Mouse (Mus musculus): Measurements from ENCODE around the gene Steap3. TPM values are rescaled to one million over a fixed set of nuclear protein-coding genes. Genes with fewer than 3 reads are reported as not detected.

Steap3 gene
- polyA plus RNA-seq, 2 experiments: 38.8 to 39.1 TPM

DNA sequence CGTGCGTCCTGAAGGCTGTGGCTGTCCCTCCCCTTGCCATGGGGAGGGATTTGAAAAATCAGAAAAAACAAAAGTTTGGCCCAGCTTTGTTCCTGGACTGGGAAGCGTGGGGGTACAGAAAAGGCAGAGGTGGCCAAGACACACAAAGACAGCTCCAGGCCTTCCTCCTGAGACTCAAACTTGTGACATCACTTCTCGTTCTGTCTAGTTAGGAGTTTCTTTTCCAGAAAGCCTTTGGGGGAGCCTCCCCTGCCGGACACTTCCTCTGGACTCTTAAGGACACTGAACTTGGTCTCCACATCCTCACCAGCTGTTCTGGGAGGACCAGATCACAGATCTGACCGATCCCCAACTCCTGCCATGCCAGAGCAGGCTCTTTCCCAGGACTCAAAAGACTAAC lies 18.8 kb downstream of the Steap3 start:
- no peak for TF ChIP-seq CTCF (IDR thresholded peaks at IDR 0.05; ENCODE audit: low read depth)
- no peak for TF ChIP-seq EP300 (IDR thresholded peaks at IDR 0.05; ENCODE audit: low read depth)
- peaks cover 21% of the 10 kb centered on the region for H3K36me3 ChIP-seq (replicated peaks; ENCODE audit: control insufficient read depth, insufficient read depth, low read depth)
- ATAC-seq (ENCODE audit: insufficient read depth) (no peak), DNase-seq (ENCODE audit: low read depth in 3 of 3, low spot score in 3 of 3) (no peak)
- H3K27ac ChIP-seq: no peak overlapping the region
- H3K9me3 ChIP-seq (ENCODE audit: control insufficient read depth, low read length): no peaks in the 10 kb centered on the region
- H3K4me2 ChIP-seq (ENCODE audit: low read depth): no peak overlapping the region
- H3K4me3 ChIP-seq (ENCODE audit: insufficient read depth in 1 of 2, low read depth in 2 of 2, low read length in 2 of 2): no peak overlapping the region
- peaks cover 22 to 36% of the 10 kb centered on the region in 2 experiments for H3K4me1 ChIP-seq (replicated peaks; ENCODE audit: control insufficient read depth in 2 of 2, insufficient read depth in 2 of 2, low read length in 1 of 2)
- H3K9ac ChIP-seq (replicated peaks): no peak overlapping the region
- H3K27me3 ChIP-seq (ENCODE audit: control insufficient read depth, insufficient read depth, low read length): no peaks in the 10 kb centered on the region
- WGBS (ENCODE audit: insufficient replicate concordance): 86% methylated on average over 6 of the region's 6 CpGs

DNA sequence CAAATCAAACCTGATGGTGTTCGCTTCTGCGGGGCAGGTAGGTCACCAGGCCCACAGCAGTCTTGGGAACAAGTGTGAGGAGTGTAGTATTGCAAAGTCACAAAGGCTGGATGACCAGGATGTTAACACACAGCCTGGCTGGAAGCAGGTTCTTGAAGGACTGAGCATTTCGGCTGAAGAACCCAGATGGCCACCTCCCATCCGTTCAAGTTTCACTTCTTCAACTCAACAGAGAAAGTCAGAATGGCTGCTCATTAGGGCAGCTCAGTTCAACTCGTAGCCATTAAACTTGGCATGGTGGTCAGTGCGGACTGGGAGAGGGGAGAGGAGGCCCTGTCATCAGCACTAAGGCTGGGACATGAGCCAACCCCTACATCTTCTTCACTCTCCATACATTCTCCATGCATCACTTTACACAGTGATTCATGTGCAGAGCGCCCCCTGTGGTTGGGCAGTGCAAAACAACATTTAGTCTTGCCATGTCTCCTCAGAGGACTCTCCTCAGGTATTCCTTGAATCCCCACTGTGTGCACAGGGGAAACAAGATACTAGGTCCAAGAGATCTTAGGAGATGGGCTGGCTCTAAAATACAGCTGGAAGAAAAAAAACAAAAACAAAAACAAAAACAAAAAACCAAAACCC lies 19.9 kb downstream of the Steap3 start:
- no peak overlapping the region for H3K4me3 ChIP-seq (ENCODE audit: insufficient read depth in 1 of 2, low read depth in 2 of 2, low read length in 2 of 2)
- H3K9me3 ChIP-seq (ENCODE audit: control insufficient read depth, low read length): no peaks in the 10 kb centered on the region
- H3K27ac ChIP-seq: no peak overlapping the region
- ATAC-seq (ENCODE audit: insufficient read depth) (no peak), DNase-seq (ENCODE audit: low read depth in 3 of 3, low spot score in 3 of 3) (no peak)
- peaks cover 16 to 26% of the 10 kb centered on the region in 2 experiments for H3K4me1 ChIP-seq (replicated peaks; ENCODE audit: control insufficient read depth in 2 of 2, insufficient read depth in 2 of 2, low read length in 1 of 2)
- 84% methylated on average over 7 of the region's 7 CpGs for WGBS (ENCODE audit: insufficient replicate concordance)
- no peaks in the 10 kb centered on the region for H3K27me3 ChIP-seq (ENCODE audit: control insufficient read depth, insufficient read depth, low read length)
- H3K36me3 ChIP-seq (replicated peaks; ENCODE audit: control insufficient read depth, insufficient read depth, low read depth): peaks cover 21% of the 10 kb centered on the region
- TF ChIP-seq CTCF (IDR thresholded peaks at IDR 0.05; ENCODE audit: low read depth) (peak; percentile 64), EP300 (IDR thresholded peaks at IDR 0.05; ENCODE audit: low read depth) (no peak)
- no peak overlapping the region for H3K9ac ChIP-seq (replicated peaks)
- H3K4me2 ChIP-seq (ENCODE audit: low read depth): no peak overlapping the region

DNA sequence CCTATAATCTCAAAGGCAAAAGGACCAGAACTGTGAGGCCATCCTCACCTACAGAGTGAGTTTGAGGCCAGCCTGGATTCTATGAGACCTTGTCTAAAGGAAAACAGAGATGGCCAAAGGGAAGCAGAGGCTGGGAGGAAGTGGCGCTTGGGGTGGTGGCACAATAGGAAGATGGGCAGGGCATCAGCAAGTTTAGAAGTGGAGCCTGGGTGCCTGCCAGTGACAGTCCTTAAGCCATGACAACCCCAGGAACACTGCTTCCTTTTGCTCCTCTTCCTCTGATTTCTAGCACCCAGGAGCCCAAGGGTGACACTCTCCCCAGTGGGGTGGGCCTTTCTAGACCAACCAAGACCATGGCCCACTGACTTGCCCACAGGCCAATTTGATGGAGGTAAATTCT lies 21.3 kb downstream of the Steap3 start:
- Histone ChIP-seq H3K4me2 (ENCODE audit: low read depth) (no peak overlapping the region), H3K4me1 (replicated peaks; ENCODE audit: control insufficient read depth in 2 of 2, insufficient read depth in 2 of 2, low read length in 1 of 2) (peaks cover 10 to 17% of the 10 kb centered on the region in 2 experiments), H3K27ac (no peak overlapping the region), H3K27me3 (ENCODE audit: control insufficient read depth, insufficient read depth, low read length) (no peaks in the 10 kb centered on the region), H3K9ac (replicated peaks) (no peak overlapping the region), H3K9me3 (ENCODE audit: control insufficient read depth, low read length) (no peaks in the 10 kb centered on the region), H3K36me3 (replicated peaks; ENCODE audit: control insufficient read depth, insufficient read depth, low read depth) (peaks cover 15% of the 10 kb centered on the region), H3K4me3 (ENCODE audit: insufficient read depth in 1 of 2, low read depth in 2 of 2, low read length in 2 of 2) (no peak overlapping the region)
- ATAC-seq (ENCODE audit: insufficient read depth) (no peak), DNase-seq (ENCODE audit: low read depth in 3 of 3, low spot score in 3 of 3) (no peak)
- 88% methylated on average over 1 of the region's 1 CpGs for WGBS (ENCODE audit: insufficient replicate concordance)
- TF ChIP-seq CTCF (IDR thresholded peaks at IDR 0.05; ENCODE audit: low read depth) (no peak), EP300 (IDR thresholded peaks at IDR 0.05; ENCODE audit: low read depth) (no peak)

DNA sequence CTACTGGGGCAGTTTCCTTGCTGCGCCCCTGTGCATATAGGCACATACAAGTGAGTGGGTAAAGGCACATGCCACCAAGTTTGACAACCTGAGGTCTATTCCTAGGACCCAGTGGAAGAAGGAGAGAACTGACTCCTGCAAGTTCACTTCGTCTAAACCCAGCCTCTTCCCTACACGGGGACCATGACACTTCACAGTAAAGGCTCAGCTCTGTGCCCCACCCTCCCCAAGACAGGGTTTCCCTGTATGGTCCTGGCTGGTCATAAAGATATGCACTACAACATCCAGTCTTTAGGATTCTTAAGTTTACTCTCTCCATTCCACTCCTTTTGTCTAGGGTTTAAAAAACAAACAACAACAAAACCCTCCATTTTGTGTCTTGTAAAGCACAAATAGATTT lies 21.9 kb downstream of the Steap3 start:
- H3K9ac ChIP-seq (replicated peaks): no peak overlapping the region
- TF ChIP-seq CTCF (IDR thresholded peaks at IDR 0.05; ENCODE audit: low read depth): no peak
- no peak for TF ChIP-seq EP300 (IDR thresholded peaks at IDR 0.05; ENCODE audit: low read depth)
- H3K4me3 ChIP-seq (ENCODE audit: insufficient read depth in 1 of 2, low read depth in 2 of 2, low read length in 2 of 2): no peak overlapping the region
- 48% methylated on average over 3 of the region's 3 CpGs for WGBS (ENCODE audit: insufficient replicate concordance)
- no peak overlapping the region for H3K27ac ChIP-seq
- peaks cover 10 to 17% of the 10 kb centered on the region in 2 experiments for H3K4me1 ChIP-seq (replicated peaks; ENCODE audit: control insufficient read depth in 2 of 2, insufficient read depth in 2 of 2, low read length in 1 of 2)
- no peak for DNase-seq (ENCODE audit: low read depth in 3 of 3, low spot score in 3 of 3)
- H3K36me3 ChIP-seq (replicated peaks; ENCODE audit: control insufficient read depth, insufficient read depth, low read depth): peaks cover 13% of the 10 kb centered on the region
- H3K4me2 ChIP-seq (ENCODE audit: low read depth): no peak overlapping the region
- no peaks in the 10 kb centered on the region for H3K9me3 ChIP-seq (ENCODE audit: control insufficient read depth, low read length)
- ATAC-seq (ENCODE audit: insufficient read depth): no peak
- H3K27me3 ChIP-seq (ENCODE audit: control insufficient read depth, insufficient read depth, low read length): no peaks in the 10 kb centered on the region

DNA sequence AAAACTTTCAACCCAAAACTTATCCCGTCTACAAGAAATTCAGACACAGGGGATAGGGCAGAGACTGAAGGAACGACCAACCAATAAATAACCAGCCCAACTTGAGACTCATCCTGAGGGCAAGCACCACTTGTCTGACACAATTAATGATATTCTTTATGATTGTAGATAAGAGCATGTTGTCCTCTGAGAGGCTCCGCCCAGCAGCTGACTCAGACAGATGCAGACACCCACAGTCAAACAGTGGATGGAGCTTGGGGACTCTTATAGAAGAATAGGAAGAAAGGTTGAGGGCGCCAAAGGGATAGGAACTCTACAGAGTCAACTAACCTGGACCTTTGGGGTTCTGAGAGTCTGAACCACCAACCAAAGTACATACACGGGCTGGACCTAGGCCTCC lies 22.7 kb downstream of the Steap3 start:
- H3K4me3 ChIP-seq (ENCODE audit: insufficient read depth in 1 of 2, low read depth in 2 of 2, low read length in 2 of 2): no peak overlapping the region
- peaks cover 15% of the 10 kb centered on the region for H3K36me3 ChIP-seq (replicated peaks; ENCODE audit: control insufficient read depth, insufficient read depth, low read depth)
- H3K9ac ChIP-seq (replicated peaks): no peak overlapping the region
- H3K9me3 ChIP-seq (ENCODE audit: control insufficient read depth, low read length): no peaks in the 10 kb centered on the region
- no peak overlapping the region for H3K27ac ChIP-seq
- no peaks in the 10 kb centered on the region for H3K27me3 ChIP-seq (ENCODE audit: control insufficient read depth, insufficient read depth, low read length)
- TF ChIP-seq EP300 (IDR thresholded peaks at IDR 0.05; ENCODE audit: low read depth): no peak
- DNase-seq (ENCODE audit: low read depth in 3 of 3, low spot score in 3 of 3) (no peak), ATAC-seq (ENCODE audit: insufficient read depth) (no peak)
- H3K4me1 ChIP-seq (replicated peaks; ENCODE audit: control insufficient read depth in 2 of 2, insufficient read depth in 2 of 2, low read length in 1 of 2): peaks cover 10 to 18% of the 10 kb centered on the region in 2 experiments
- WGBS (ENCODE audit: insufficient replicate concordance): 67% methylated on average over 5 of the region's 5 CpGs
- H3K4me2 ChIP-seq (ENCODE audit: low read depth): no peak overlapping the region
